Mouse (Mus musculus) natural killer cell, adult 2 months (primary cell): ENCODE measurements at regions not wholly inside any gene's neighbourhood (a gene's known extent, or its start where the extent isn't known, plus 50 kb on each side); places are given as distances from the start of the nearest gene placed in this dataset.

ENCODE experiments used
- DNase-seq, 2 experiments: peaks; one replicate each; pipeline ENCODE4 v3.0.0; 2022; ENCODE audit warnings: low spot score in 2 of 2

DNA sequence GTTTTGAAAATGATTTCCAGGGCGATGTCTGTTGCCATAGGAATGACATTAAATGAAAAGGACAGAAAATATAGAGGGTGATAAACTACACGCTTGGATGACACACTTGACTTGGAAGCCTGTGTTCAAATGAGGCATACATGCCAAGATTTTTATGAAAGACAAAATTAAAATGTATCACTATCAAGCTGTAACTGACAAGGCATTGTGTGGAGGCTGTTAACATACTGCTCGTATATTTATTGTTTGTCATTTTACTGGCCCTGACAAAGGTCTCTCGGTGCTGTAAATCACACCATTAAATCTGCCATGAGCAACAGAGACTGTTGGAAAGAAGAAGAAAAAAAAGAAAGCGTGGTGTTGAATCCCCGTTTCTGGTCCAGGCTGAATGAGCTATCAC is 395.3 kb upstream of the Sall1 start:
- no peak for DNase-seq

DNA sequence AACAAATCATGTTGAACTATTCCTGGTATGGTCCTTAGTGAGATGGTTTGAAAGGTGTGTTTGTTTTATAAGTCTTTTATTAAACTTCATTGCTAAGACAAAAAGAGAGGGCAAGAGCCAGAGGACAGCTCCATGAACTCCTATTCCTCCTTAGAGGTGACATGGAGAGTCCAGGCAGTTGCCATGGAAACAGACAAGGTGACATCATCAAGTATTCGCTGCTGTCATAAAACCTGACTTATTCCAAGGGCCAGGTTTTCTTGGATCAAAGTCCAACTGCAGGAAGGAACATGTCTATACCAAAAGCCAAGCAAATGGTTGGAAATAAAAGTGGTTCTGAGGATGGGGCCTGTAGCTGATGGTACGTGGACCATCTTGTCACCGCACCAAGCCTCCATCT is 383.0 kb upstream of the Sall1 start:
- no peak for DNase-seq

DNA sequence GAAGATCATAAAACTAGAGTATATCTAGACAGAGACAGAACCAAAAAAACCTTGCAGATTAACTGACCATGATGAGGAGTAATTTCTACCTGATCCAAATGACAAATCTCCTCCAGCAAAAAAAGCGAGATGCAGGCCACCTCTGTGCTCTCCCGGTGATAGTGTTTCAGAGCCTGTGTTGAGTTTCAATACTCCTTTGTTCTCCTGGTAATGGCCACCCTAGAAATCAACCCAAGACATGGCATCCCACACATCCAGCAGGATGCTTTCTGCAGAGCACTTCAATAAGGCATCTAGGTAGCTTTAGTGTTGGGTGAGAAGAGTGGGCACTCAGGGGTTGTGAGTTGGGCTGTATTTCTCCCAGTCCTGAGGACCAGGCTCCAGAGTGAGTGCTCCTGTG is 371.3 kb upstream of the Sall1 start:
- DNase-seq = no peak

DNA sequence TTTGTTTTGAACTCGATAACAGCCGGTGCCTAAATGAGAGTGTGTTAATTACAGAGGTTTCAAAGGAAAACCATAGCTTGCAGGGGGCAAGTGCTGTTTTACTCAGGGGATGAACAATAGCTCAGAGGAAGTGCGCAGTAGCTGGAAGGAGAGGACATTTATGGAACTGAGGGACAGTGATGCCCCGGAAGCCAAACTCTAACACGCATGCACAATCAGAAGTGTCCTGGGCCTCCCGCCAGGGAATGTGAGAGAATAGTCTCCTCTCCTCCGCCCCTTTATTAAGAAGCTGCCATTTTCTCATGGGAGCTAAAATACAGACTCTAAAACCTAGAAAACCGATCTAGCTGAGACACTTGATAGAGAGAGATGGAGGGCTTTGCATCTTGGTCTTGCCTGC is 368.5 kb upstream of the Sall1 start:
- DNase-seq = no peak

DNA sequence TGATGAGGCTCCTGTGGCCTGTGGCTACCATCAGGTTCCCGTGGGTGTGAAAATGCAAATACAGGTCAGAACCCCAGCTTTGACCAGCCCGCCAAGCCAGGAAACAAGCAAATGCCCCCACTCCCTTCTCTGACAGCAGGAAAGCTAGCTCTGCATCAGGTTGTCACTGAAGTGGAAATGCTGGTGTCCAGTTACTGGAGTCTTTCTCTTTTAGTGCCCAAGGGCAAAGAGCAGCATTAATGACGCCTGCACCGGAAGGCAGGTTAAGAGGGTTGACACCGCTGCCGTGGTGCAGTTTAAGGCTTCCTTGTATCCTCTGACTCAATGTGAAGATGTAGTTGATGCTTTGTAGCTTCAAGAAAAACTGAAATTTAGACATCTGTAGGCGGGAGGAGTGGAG is 368.1 kb upstream of the Sall1 start:
- no peak for DNase-seq

DNA sequence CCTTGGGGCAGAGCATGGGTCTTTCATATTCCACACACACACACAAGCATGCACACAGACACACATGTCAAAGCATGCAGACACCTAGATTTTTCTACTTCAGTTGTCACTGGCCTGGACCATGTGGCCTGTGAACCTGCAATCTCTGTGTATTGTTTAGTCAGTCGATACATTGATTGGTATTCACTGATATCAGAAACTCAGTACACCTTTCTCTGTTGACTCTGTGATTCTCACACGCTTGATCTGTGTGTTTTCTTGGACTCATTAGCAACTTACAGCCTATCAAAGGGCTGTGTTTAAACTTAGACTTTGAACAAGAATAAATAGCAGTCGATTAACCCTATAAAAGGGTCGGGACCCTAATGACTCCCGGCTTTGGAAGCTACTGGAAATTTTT is 362.7 kb upstream of the Sall1 start:
- no peak for DNase-seq

DNA sequence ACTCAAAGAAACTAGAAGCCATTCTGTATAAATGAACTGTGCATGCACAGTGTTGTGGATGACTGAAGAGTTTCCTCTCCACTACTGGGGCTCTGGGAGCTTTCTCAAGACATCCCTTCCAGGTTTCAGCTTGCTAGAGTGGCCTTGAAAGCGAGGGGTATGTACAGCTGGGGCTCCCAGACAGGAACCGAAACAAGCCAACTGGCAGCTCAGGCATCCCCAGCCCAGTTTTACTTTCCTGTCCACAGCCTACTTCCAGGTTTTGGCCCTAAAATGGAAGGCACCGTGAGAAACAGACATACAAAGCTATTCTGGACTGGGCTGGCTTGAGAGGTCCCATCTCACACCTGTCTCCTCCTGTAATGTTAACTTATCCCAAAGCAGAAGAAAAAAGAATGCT is 360.3 kb upstream of the Sall1 start:
- DNase-seq = no peak

DNA sequence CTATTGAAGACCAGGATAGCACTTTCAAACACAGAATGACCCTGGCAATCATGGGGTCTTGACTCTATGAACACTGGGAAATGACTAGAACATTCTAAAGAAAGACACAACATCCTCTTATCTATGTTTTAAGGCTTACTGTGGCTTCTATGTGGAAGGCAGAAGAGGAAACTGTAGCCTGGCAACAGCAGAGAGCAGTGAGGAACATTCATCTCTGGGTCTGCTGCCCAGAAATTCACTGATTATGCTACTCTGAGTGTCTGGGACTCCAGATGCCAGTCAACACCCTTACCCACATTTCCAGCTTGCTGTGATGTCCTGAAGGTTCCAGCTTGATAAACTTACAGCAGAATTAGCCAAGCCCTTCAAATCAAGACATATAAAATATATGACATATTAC is 352.7 kb upstream of the Sall1 start:
- DNase-seq = no peak

DNA sequence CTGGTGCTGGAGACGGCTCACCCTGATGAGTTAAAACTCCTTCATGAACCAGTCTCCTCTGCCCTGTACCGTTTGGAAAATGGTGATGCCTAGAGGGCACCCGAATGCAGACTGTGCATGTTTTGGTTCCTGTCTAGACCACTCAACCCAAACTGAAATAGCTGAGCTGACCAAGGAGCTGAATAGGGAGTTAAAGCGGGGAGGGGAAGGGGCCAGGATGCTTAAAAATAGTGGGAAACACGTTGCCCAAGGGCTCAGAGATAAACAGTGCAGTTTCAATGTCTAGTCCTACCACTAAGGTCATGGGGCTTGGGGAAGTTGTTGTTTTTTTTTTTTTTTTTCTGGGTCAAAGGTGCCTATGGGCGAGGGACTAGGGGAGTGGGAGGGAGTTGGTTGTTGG is 348.8 kb upstream of the Sall1 start:
- DNase-seq = no peak

DNA sequence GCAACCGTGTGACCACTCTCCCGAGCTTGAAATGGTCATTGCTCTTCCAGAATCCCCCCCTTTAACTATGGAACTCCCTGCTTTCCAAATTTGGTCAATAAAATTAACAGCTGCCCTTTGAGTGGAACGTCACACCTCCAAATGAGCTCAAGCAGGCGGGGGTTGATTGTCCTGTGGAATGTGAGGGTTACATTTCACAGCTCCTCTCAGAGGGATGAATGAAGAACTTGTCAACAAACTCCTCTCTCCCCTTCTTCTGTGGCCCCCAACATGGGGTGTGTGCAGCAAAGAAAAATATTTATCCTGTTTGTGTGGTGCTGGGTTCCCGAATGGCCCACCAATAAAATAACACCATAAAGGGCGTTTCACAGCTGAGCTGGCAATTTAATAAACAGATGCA is 344.8 kb upstream of the Sall1 start:
- no peak for DNase-seq

DNA sequence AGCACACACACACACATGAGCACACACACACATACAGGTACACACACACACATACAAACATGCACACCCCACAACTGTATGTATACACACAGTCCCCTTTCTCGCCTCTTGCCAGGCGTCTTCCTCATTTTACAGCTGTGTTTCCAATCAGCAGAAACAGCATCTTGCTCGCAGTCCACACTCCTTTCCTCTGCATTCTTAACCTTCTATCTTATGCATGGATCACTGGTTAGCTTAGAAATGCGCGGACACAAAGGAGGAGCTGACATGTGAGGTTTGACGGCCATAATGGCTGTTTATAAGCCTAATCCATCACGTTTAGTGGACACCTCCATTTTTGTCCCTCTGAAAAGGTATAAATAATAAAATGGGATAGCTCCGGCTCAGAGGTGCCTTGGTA is 343.3 kb upstream of the Sall1 start:
- DNase-seq = no peak

DNA sequence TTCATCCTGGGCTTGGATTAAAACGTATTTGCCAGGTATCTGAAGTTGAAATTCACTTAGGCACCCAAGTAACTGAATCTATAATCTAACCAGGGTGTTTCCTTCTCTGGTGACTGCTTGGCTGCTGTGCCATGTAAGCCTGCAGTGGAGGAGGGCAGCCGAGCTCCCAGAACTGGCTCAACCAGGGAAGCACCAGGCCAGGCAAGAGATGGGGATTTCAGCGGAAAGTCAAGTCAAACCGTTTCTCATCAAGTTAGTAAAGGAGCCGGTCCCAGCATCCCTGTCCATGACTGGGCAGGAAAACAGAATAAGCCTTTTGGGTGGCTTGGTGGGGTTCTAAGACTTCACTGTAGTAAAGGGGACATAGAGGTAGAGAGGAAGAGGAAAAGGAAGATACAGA is 341.1 kb upstream of the Sall1 start:
- no peak for DNase-seq

DNA sequence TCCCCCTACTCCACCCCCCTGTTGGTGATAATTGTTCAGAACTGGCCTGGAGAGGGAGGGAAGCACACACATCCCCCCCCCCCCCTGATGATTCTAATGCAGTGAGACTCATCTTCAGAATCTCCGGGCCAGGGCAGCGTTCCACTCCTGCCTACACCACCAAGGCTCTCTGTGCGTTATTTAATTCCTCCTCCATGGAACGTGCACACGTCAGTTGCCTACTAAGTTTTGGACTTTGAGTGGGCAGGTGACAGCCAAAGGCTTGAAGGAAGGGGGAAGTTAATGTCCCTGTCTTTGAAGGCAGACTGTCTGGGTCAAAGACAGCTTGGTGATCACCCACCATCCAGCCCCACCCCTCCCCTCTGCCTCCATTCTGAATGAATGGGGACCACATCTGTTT is 339.8 kb upstream of the Sall1 start:
- DNase-seq = no peak

DNA sequence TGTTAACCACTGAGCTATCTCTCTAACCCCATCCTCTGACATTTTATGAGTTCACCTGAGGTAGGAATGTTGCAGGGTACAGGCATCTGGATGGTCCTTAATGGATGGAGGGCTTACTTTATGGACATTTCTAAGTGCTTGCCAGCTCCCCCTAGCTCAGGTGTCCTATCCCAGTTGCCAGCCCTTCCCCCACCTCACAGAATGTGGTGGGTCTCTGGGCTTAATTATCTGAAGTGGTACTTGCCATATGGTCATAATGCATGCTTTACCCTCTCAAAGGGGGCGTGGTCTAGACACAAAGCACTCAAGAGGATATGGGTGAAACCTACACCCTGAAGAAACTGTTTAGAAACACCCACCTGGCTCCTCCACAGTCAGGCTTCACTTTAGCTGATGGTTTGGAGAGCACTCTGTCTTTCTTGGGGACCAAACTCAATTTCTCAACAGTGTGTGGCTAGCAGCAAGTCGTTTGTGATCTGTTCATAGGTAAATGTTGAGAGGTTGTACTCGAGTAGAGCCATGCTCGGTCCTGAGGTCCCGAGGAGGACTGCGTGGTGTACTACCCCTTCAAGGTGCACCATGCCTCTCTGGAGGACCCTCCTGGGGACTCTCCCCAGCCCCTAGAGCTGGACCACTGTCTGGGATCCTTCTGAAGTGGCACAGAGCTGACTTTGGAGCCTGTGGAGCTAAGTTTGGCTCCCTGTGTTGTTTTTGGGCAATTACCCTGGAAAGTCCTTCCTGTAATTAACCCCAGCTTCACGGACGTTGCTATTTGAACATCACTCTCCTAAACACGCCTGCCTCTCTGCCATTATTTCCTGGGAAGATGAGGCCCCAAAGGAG is 338.8 kb upstream of the Sall1 start:
- no peak for DNase-seq

DNA sequence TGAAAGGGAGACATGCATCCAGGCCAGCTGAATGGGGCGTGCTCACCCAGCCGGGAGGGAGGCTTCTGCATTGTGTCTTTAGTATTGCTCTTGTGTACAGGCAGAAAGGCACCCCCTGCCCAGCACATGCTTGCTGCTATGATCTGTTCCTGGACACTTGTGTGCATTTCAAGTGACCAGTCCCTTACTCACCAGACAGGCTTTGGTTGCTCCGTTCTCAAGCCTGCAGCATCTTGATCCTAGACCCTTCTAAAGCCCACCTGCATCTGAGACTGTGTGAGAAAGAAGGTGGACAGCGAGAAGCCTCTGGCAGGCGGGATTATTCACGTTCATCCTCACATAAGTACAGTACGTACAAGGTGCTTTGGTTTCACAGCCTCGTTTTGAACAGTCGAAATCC is 336.5 kb upstream of the Sall1 start:
- DNase-seq = no peak

DNA sequence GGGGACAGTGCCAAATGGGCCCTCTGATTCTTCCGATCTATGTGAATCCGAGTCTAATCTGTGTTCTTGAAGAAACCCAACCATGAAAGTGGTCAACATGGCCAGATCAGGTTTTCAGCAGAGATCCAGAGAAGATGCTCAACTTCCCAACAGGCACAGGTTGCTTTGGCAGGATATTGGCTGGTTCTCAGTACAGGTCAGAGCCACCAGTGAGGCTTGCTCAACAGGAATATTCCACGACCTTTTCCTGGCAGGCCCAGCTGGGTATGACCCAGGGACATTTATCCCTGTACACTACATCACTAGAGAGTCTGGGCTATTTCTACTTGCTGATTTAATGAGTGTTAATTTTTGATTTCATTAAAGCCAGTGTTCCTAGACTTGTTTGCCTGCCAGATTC is 328.8 kb upstream of the Sall1 start:
- DNase-seq = no peak

DNA sequence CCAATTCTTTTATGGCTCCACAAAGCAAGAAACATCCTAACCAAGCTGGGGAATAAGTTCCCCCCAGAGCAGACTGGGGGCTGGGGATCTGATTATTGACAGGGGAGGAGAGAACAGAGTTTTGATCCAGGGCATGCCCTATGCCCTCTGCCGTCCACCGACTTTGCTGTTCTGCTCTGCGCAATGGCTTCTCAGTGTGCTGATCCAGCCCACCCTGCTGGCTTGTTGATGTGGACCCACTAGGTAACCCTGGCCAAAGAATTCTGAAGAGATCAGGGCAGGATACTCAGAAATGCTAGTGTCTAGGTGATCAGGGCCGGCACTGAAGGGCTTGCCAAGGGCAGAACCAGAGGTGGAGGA is 327.8 kb upstream of the Sall1 start:
- no peak for DNase-seq

DNA sequence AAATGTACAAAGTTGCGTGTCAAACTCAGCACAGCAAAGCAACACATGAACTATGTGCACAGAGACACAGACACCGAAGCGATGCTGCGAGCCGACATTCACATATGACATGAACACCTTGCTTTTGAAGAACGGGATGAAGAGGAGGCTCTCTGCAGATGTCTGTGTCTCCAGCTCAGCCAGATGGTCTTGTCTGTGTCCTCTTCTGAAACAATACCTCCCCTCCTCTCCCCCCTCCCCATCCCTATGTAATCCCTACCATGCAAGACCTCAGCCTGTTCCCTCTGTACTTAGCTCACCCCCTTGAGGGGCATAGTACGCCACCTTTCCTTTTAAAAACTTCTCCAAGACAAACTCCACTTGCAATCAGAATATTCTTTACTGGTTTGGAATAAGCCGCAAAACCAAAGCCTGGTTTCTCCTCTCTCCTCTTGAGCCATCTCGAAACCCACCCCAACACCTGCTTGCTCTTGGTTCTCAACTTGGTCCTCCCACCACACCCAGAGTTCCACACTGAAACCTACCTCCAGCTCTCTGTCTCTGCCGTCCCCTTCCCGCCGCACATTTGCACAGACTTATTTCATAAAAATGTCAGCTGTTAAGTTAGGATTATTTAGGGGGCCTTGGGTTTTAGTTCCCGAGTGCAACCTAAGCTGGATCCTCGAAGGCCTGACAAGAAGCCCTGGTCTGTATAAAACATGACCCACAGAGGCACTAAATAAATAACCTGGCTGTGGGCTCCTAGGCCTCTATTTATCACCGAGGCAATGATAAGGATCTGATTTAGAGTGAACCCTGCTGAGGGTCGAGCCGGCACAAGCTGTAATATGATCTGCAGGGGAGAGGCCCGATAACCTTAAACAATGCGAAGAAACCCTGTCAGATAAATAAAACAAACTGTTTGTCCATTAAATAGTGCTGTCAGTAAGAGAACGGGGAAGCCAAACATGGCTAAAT is 327.1 kb upstream of the Sall1 start:
- no peak for DNase-seq

DNA sequence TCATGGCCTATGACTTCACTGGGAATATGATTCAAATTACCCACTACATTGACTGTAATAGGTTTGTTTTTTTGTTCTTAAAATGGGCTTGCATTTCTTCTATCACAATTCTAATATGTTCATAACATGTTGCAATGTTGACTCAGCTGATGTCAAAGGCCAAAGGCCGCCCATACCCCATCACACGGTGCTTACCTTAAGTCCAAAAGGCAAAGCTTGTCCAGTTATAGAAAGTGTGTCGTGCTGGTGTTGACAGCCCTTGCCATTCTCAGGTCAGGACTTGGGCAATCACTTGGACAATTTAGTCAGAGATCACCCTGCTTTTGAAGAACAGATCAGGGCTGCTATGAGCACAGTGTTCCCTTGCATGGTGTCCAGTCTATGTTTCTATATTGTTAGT is 321.5 kb upstream of the Sall1 start:
- DNase-seq = no peak

DNA sequence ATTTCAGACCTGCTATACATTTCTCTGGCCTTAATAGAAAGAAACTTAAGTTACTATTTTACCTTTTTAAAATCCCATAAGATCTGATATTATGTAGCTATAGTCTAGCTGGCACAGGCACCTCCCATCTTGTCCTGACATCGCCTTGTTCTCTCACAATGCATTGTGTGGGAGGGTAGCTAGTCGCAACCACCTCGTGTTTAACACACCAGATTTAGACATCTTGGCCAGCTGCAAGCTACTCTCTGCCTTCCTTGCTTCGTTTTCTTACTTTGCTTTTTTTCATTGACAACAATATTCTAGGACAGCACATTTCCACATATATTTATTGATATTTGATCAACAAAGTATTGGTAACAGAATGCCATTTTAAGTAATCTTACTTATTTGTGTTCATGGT is 314.4 kb upstream of the Sall1 start:
- DNase-seq = no peak

DNA sequence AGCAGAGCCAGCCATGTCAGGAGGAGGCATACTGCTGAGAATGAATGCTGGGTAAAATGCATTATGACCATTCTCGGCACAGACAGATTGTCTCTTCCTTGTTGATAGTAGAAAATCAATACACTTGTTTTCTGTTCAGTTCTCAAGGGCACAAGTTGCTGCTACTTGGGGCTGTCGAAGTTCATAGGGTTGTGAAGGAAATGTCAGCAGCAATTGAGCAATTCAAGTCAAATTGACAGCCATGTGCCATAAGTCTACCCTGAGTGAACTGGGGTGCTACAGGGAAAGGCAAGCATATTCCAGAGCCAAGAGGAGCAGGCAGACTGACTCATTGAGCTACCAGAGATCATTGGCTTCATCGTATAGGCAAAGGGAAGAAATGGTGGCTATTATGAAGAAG is 301.6 kb upstream of the Sall1 start:
- DNase-seq = no peak

DNA sequence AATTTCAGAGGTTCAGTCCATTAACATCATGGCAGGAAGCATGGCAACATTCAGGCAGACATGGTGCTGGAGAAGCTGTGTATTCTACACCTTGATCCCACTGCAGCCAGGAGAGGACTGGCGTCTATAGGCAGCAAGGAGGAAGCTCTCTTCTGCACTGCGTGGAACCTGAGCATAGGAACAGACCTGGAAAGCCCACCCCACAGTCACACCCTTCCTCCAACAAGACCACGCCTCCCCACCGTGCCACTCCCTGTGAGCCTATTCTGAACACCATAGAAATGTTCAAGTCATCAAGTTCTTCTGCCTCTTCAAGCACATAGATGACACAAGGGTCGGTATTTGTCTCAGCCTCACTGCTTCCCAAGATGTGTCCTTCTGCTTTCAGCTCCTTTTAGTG is 297.7 kb upstream of the Sall1 start:
- DNase-seq = no peak

DNA sequence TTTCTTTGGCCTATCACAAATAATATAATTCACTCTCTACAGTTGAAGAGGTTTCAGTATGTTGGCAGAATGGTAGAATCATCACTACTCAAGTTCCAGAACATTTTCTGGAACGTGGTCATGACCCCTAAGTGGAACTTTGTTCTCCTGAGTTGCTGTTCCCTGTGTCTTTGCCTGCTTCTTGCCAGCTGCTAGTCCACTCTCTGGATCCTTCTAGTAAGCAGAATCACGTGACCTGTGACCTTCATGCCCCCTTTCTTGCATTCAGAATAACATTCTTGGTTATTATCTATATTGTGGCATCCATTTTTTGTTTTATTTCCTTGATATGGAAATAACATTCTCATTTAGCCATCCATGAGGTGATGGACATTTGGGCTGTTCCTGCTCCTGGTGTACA is 291.5 kb upstream of the Sall1 start:
- DNase-seq = no peak
